Mouse (Mus musculus) kidney, postnatal 0 days (tissue): ENCODE measurements around the gene Tenm3. TPM values are rescaled to one million over a fixed set of nuclear protein-coding genes. Genes with fewer than 3 reads are reported as not detected.

Experiments used
- ATAC-seq: fragments of 200-750 bp; cut with Nextera tagmentation; replicated peaks from 2 replicates; pipeline ENCODE4 v1.8.0; 2017; ENCODE audit warnings: low read depth, moderate number of reproducible peaks, moderate TSS enrichment, moderate library complexity; ENCODE audit not compliant: low FRiP score
- DNase-seq: peaks from one replicate; pipeline ENCODE4 v3.0.0-alpha.2; 2016; ENCODE audit warnings: low spot score
- H3K27ac ChIP-seq: fragments of 300-500 bp; sonication (generic); 2 replicates; pipeline ENCODE4 v1.5.1; 2014; ENCODE audit warnings: mild to moderate bottlenecking
- H3K27me3 ChIP-seq: fragments of 300-500 bp; sonication (generic); 2 replicates; pipeline ENCODE4 v1.6.1; 2014; ENCODE audit warnings: low read length, mixed read lengths; ENCODE audit not compliant: insufficient read depth
- H3K36me3 ChIP-seq: fragments of 300-500 bp; sonication (generic); 2 replicates; pipeline ENCODE4 v1.6.1; 2014; ENCODE audit warnings: low read length, mixed read lengths; ENCODE audit not compliant: insufficient read depth
- H3K4me1 ChIP-seq: fragments of 300-500 bp; sonication (generic); replicated peaks from 2 replicates; pipeline ENCODE4 v1.6.1; 2014; ENCODE audit warnings: antibody characterized with exemption, low read length, mixed read lengths; ENCODE audit not compliant: insufficient read depth
- H3K4me2 ChIP-seq: fragments of 300-500 bp; sonication (generic); 2 replicates; pipeline ENCODE4 v1.6.1; 2014; ENCODE audit warnings: mild to moderate bottlenecking, low read length, moderate library complexity, mixed read lengths
- H3K4me3 ChIP-seq: fragments of 300-500 bp; sonication (generic); replicated peaks from 2 replicates; pipeline ENCODE4 v1.5.1; 2014; ENCODE audit warnings: low read depth, low read length
- H3K9ac ChIP-seq: fragments of 300-500 bp; sonication (generic); 2 replicates; pipeline ENCODE4 v1.6.1; 2014; ENCODE audit warnings: low read depth, low read length
- H3K9me3 ChIP-seq: fragments of 300-500 bp; sonication (generic); replicated peaks from 2 replicates; pipeline ENCODE4 v1.6.1; 2016; ENCODE audit warnings: low read length, inconsistent platforms, mixed read lengths
- CTCF ChIP-seq: IDR thresholded peaks from 2 replicates; pipeline ENCODE4 v1.5.1; 2016; ENCODE audit warnings: antibody characterized with exemption, low read depth, mild to moderate bottlenecking, moderate library complexity
- WGBS: fragments of 180-500 bp; shearing (Covaris S2); extraction: QIAGEN DNeasy Blood & Tissue Kit; methylation state at CpG from one replicate; pipeline ENCODE4 v1.1.7; 2014; 5-methylcytosine and 5-hydroxymethylcytosine counted together
- polyA plus RNA-seq: library from polyadenylated mRNA; unstranded; fragments of >200 nt; fragmentation: Nextera tagmentation; extraction: Ambion mirVana; gene quantifications from 2 replicates; pipeline ENCODE4 v1.2.1, GENCODE M21; 2015

Tenm3 gene
- polyA plus RNA-seq, 1 experiment from 2014 or later: 15.3 TPM

DNA sequence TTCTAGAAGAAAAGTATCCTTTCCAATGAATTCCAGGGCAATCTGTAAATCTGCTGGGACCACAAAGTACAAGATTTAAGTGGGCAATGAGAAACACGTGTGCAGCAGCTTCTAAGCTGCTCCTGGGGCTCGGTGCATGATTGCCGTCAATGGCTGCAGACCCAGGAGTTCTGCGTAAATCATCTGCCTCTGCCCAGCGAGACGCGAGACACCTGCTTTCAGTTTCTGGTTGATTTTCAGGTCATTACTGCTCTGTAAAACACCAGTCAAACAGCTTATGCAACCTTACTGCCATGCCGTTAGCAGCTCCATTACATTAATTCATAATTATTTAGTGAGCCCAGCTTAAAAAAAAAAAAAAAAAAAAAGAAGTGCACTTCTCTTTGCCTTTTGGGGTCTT lies 543.7 kb downstream of the Tenm3 start:
- Histone ChIP-seq H3K27ac (no peak overlapping the region), H3K4me3 (no peak overlapping the region), H3K4me2 (0 out of 2 replicates have a peak overlapping the region, but pooled peaks have one; percentile 18), H3K9me3 (no peaks in the 10 kb centered on the region), H3K27me3 (no peaks in the 10 kb centered on the region), H3K4me1 (no peaks in the 10 kb centered on the region), H3K36me3 (no peaks in the 10 kb centered on the region), H3K9ac (no peak overlapping the region)
- WGBS: 26% methylated on average over 8 of the region's 8 CpGs
- DNase-seq (no peak), ATAC-seq (no peak)
- no peak for TF ChIP-seq CTCF

- 67% methylated on average over 12 of the region's 12 CpGs for WGBS
- Histone ChIP-seq H3K27me3 (no peaks in the 10 kb centered on the region), H3K9me3 (no peaks in the 10 kb centered on the region), H3K9ac (no peak overlapping the region), H3K36me3 (no peaks in the 10 kb centered on the region), H3K4me3 (no peak overlapping the region), H3K4me1 (no peaks in the 10 kb centered on the region), H3K4me2 (no peak overlapping the region), H3K27ac (no peak overlapping the region)
- no peak for ATAC-seq
- peak; percentile 19 for DNase-seq
- no peak for TF ChIP-seq CTCF
These were observed 544.4 kb downstream of the Tenm3 start for GRCm38 (mm10) chr8:48299341-48299740.

GRCm38 (mm10) chr8:48296371-48296770 lies 547.4 kb downstream of the Tenm3 start:
- Histone ChIP-seq H3K27ac (no peak overlapping the region), H3K4me2 (no peak overlapping the region), H3K4me3 (no peak overlapping the region), H3K27me3 (no peaks in the 10 kb centered on the region), H3K9me3 (no peaks in the 10 kb centered on the region), H3K4me1 (no peaks in the 10 kb centered on the region), H3K9ac (no peak overlapping the region), H3K36me3 (0 out of 2 replicates have a peak, but pooled peaks cover 3% of the 10 kb centered on the region)
- 88% methylated on average over 7 of the region's 7 CpGs for WGBS
- TF ChIP-seq CTCF: no peak
- DNase-seq (no peak), ATAC-seq (no peak)

DNA sequence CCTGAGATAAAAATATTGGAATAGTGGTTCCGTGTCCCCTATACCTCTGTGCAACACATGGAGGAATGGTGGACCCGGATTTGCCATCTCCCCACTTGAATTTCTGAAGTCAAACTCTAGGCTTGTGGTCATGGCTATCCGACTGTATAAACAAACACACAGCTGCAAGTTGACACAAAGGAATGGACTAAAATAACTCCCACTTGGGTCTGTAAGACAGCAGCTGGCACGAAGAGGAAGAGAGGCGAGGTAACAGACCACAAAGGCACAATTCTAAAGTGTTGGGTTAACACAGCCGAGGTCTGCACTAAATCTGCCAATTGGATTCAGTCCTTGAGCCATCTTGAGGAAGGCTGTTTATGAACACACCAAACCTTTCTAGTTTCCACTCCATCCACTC lies 548.2 kb downstream of the Tenm3 start:
- no peaks in the 10 kb centered on the region for H3K27me3 ChIP-seq
- H3K9me3 ChIP-seq: no peaks in the 10 kb centered on the region
- TF ChIP-seq CTCF: no peak
- H3K4me1 ChIP-seq: no peaks in the 10 kb centered on the region
- no peak for ATAC-seq
- H3K4me3 ChIP-seq: no peak overlapping the region
- no peak overlapping the region for H3K4me2 ChIP-seq
- no peak overlapping the region for H3K9ac ChIP-seq
- peak; percentile 34 for DNase-seq
- 0 out of 2 replicates have a peak, but pooled peaks cover 3% of the 10 kb centered on the region for H3K36me3 ChIP-seq
- 45% methylated on average over 6 of the region's 6 CpGs for WGBS
- H3K27ac ChIP-seq: no peak overlapping the region

DNA sequence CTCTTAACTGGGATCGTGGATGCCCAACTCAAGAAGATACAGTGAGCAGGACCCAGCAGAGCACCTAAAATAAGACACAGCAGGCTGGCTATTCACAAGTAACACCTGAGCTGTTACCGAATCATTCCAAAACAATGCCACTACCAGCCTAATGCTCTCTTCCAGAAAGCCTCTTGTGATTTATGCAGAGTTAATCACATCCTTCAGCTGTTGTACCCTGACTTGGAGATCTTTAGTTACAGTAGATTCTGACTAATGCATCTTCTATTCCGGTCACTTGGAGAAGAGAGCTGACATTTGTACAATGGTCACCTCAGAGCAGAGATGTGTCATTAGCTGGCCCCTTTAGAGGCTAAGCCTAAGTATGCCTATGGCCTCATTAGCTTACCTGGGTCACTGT lies 550.0 kb downstream of the Tenm3 start:
- no peak overlapping the region for H3K27ac ChIP-seq
- H3K9me3 ChIP-seq: no peaks in the 10 kb centered on the region
- 89% methylated on average over 3 of the region's 3 CpGs for WGBS
- H3K4me1 ChIP-seq: no peaks in the 10 kb centered on the region
- DNase-seq (no peak), ATAC-seq (no peak)
- no peak for TF ChIP-seq CTCF
- no peaks in the 10 kb centered on the region for H3K27me3 ChIP-seq
- H3K4me3 ChIP-seq: no peak overlapping the region
- H3K4me2 ChIP-seq: no peak overlapping the region
- H3K36me3 ChIP-seq: 0 out of 2 replicates have a peak, but pooled peaks cover 3% of the 10 kb centered on the region
- H3K9ac ChIP-seq: no peak overlapping the region

GRCm38 (mm10) chr8:48285432-48285831 lies 558.3 kb downstream of the Tenm3 start:
- DNase-seq: no peak
- 94% methylated on average over 10 of the region's 10 CpGs for WGBS

GRCm38 (mm10) chr8:48281855-48282254 lies 561.9 kb downstream of the Tenm3 start:
- Histone ChIP-seq H3K36me3 (0 out of 2 replicates have a peak, but pooled peaks cover 11% of the 10 kb centered on the region), H3K9me3 (no peaks in the 10 kb centered on the region), H3K27ac (no peak overlapping the region), H3K4me2 (no peak overlapping the region), H3K4me1 (no peaks in the 10 kb centered on the region), H3K9ac (no peak overlapping the region), H3K27me3 (no peaks in the 10 kb centered on the region), H3K4me3 (no peak overlapping the region)
- 94% methylated on average over 11 of the region's 11 CpGs for WGBS
- no peak for ATAC-seq
- no peak for DNase-seq
- no peak for TF ChIP-seq CTCF

More at GRCm38 (mm10) chr8:48285432-48285831, 558.3 kb downstream of the Tenm3 start:
- ATAC-seq: no peak
- Histone ChIP-seq H3K9ac (no peak overlapping the region), H3K36me3 (no peaks in the 10 kb centered on the region), H3K4me2 (no peak overlapping the region), H3K4me3 (no peak overlapping the region), H3K27me3 (no peaks in the 10 kb centered on the region), H3K4me1 (no peaks in the 10 kb centered on the region), H3K27ac (no peak overlapping the region), H3K9me3 (no peaks in the 10 kb centered on the region)
- no peak for TF ChIP-seq CTCF
